Mouse (Mus musculus): Measurements from ENCODE around the gene Pdzrn3. TPM values are rescaled to one million over a fixed set of nuclear protein-coding genes. Genes with fewer than 3 reads are reported as not detected.

Gene Pdzrn3
- total and polyA plus RNA-seq, 3 experiments = 0.08 TPM; not detected in 2

DNA sequence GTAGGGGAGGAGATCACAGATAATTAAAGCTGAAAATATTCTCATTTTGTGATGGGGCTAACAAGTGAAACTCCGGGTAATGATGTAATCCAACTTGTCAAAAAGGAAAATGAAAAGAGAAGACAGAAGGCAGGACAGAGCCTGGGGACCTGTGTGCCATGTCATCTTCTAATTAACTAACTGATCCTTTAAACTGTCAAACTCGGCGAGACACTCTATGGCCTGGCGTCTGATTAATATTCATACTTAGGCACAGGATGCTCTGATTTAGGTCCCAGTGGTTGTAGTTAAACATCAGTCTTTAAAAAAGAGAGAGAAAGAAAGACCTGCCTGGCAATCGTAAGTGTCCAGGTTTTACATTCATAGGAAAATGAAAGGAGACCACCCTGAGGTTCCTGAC is 164.6 kb downstream of the Pdzrn3 start:
- no peak for DNase-seq (ENCODE audit: low read depth, low spot score)
- H3K36me3 ChIP-seq (ENCODE audit: control insufficient read depth in 1 of 2, insufficient read depth in 2 of 2, low read length in 2 of 2) = no peaks in the 10 kb centered on the region
- no peaks in the 10 kb centered on the region for H3K4me1 ChIP-seq (ENCODE audit: control insufficient read depth in 1 of 2, insufficient read depth in 2 of 2, low read length in 2 of 2)
- no peak overlapping the region for H3K27ac ChIP-seq (ENCODE audit: control insufficient read depth, low read depth, low read length)
- no peaks in the 10 kb centered on the region for H3K79me2 ChIP-seq (ENCODE audit: control insufficient read depth, insufficient read depth, low read length, poor library complexity)
- no peak overlapping the region for H3K4me3 ChIP-seq (ENCODE audit: control insufficient read depth in 1 of 2, insufficient read depth in 1 of 2, low read depth in 2 of 2, low read length in 2 of 2)
- H3K27me3 ChIP-seq (ENCODE audit: control insufficient read depth in 1 of 2, insufficient read depth in 2 of 2, low read length in 2 of 2) = no peaks in the 10 kb centered on the region
- H3K9me3 ChIP-seq (replicated peaks; ENCODE audit: insufficient read depth, low read length) = no peaks in the 10 kb centered on the region
- TF ChIP-seq POLR2A (IDR thresholded peaks at IDR 0.05; ENCODE audit: control insufficient read depth in 1 of 2, insufficient read depth in 1 of 2, low read depth in 1 of 2, low read length in 2 of 2, poor library complexity in 1 of 2) = no peak
- no peak for TF ChIP-seq SMC3 (IDR thresholded peaks at IDR 0.05; ENCODE audit: low read depth, low read length)
- TF ChIP-seq TBP (IDR thresholded peaks at IDR 0.05; ENCODE audit: low read depth, low read length) = no peak
- TF ChIP-seq MAFK (IDR thresholded peaks at IDR 0.05; ENCODE audit: borderline replicate concordance, low read depth, low read length) = no peak
- no peak for TF ChIP-seq CHD1 (IDR thresholded peaks at IDR 0.05; ENCODE audit: low read depth, low read length)
- no peak for TF ChIP-seq MAZ (IDR thresholded peaks at IDR 0.05; ENCODE audit: low read depth, low read length)
- TF ChIP-seq GATA1 (IDR thresholded peaks at IDR 0.05; ENCODE audit: low read depth, low read length) = no peak
- TF ChIP-seq RCOR1 (IDR thresholded peaks at IDR 0.05; ENCODE audit: low read depth, low read length) = no peak
- no peak for TF ChIP-seq TCF12 (IDR thresholded peaks at IDR 0.05; ENCODE audit: low read depth, low read length)
- no peak for TF ChIP-seq SIN3A (IDR thresholded peaks at IDR 0.05; ENCODE audit: low read length)
- TF ChIP-seq ELF1 (IDR thresholded peaks at IDR 0.05; ENCODE audit: low read depth, low read length) = no peak
- TF ChIP-seq NELFE (IDR thresholded peaks at IDR 0.05; ENCODE audit: low read depth, low read length) = no peak
- no peak for TF ChIP-seq MYC (IDR thresholded peaks at IDR 0.05; ENCODE audit: low read depth, low read length)
- no peak for TF ChIP-seq ETS1 (IDR thresholded peaks at IDR 0.05; ENCODE audit: low read depth, low read length)
- no peak for TF ChIP-seq E2F4 (IDR thresholded peaks at IDR 0.05; ENCODE audit: borderline replicate concordance, low read depth, low read length)
- TF ChIP-seq MYB (IDR thresholded peaks at IDR 0.05; ENCODE audit: low read depth, low read length) = no peak
- TF ChIP-seq GABPA (IDR thresholded peaks at IDR 0.05; ENCODE audit: low read depth, low read length) = no peak
- TF ChIP-seq JUND (IDR thresholded peaks at IDR 0.05; ENCODE audit: low read depth, low read length) = no peak
- no peak for TF ChIP-seq MEF2A (IDR thresholded peaks at IDR 0.05; ENCODE audit: extremely low read depth, insufficient replicate concordance, low read depth, low read length, poor library complexity, severe bottlenecking)
- no peak overlapping the region for H3K9ac ChIP-seq (ENCODE audit: control insufficient read depth, low read depth, low read length, poor library complexity, severe bottlenecking)

DNA sequence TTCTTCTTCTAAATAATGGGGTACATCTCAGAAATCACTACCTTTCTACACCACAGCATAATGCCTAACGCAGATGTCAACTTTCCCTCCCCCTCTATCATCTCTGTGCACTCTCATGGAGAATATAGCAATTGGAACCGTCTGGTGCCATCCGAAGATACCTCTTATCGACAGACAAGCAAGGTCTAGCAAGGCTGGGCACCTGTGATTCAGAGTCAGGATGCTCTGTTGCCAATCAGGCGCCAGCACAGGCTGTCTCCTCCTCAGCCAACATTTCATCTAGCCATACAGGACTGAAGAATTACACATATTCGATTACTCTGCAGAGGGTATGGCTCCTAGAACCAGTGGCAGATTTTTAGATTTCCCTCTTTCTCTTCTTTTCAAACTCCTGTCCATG is 165.6 kb downstream of the Pdzrn3 start:
- Histone ChIP-seq H3K27ac (ENCODE audit: control insufficient read depth, low read depth, low read length) (no peak overlapping the region), H3K79me2 (ENCODE audit: control insufficient read depth, insufficient read depth, low read length, poor library complexity) (no peaks in the 10 kb centered on the region), H3K4me3 (ENCODE audit: control insufficient read depth in 1 of 2, insufficient read depth in 1 of 2, low read depth in 2 of 2, low read length in 2 of 2) (no peak overlapping the region), H3K9ac (ENCODE audit: control insufficient read depth, low read depth, low read length, poor library complexity, severe bottlenecking) (no peak overlapping the region), H3K27me3 (ENCODE audit: control insufficient read depth in 1 of 2, insufficient read depth in 2 of 2, low read length in 2 of 2) (no peaks in the 10 kb centered on the region), H3K36me3 (ENCODE audit: control insufficient read depth in 1 of 2, insufficient read depth in 2 of 2, low read length in 2 of 2) (no peaks in the 10 kb centered on the region), H3K4me1 (ENCODE audit: control insufficient read depth in 1 of 2, insufficient read depth in 2 of 2, low read length in 2 of 2) (no peaks in the 10 kb centered on the region), H3K9me3 (replicated peaks; ENCODE audit: insufficient read depth, low read length) (no peaks in the 10 kb centered on the region)
- no peak for DNase-seq (ENCODE audit: low read depth, low spot score)
- TF ChIP-seq GATA1 (IDR thresholded peaks at IDR 0.05; ENCODE audit: low read depth, low read length) (no peak), HCFC1 (IDR thresholded peaks at IDR 0.05; ENCODE audit: low read depth, low read length) (no peak), POLR2AphosphoS2 (IDR thresholded peaks at IDR 0.05; ENCODE audit: low read length) (no peak)
